Mouse (Mus musculus) urinary bladder, postnatal 36 days (tissue): ENCODE measurements around the gene C1qtnf3.
"Not testable (repeated sequence)": the region's sequence is repeated elsewhere in the genome, so short reads cannot be mapped to it uniquely, and the experiment has no call there.

Experiments
- DNase-seq, 2 experiments: peaks; one replicate each; pipeline ENCODE4 v3.0.0; 2022; ENCODE audit warnings: low spot score in 2 of 2, mixed read lengths in 1 of 2

The C1qtnf3 gene

DNA sequence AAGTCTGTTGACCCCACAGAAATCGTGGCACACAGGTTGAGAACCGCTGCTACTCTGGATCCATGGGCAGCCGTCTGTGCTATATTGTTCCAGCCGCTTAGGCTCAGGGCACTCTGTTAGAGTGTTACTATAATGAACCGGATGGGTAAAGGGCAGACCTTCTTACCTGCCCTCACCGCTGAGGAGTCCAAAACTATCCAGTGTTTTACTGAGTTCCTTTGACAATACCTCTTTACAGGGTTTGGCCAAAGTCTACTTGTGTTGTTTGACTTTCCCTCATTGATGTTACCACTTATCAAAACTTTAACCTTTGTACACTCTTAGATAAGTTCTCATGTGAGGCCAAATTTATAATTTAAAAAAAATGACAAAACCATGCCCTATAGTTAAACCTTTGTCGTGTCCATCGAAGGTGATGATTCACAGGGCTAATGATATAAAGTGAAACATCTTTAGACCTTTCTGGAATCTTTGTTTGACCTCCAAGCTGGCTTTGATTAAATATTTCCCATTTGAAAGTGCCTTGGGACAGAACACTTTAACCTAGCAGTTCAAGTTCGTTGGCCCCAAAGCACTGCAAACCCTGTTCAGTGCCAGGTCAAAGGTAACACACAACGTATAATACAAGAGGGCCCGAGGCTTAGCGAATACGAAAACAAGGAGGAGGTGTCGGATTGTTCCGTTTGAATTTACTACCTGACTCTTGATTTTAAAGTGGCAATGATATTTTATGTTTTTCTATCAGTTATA lies 7.3 kb downstream of the C1qtnf3 start:
- no peak for DNase-seq

DNA sequence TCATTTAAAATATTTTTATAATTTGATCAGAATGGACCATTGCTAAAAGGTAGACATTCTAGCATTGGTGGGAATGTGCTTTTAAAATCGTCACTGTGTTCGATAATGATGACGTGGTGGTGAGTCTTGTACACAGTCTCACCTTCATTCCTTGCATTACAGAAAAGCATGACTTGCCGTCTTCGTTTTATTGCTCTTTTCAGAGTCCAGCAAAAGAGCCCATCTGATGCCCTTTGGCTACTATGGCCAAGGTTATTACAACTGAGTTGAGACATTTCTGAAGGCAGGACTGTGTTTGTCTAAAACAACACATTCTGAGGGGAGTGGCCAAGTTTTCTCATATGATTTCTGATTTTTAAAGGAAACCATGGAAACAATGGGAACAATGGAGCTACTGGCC lies 8.1 kb downstream of the C1qtnf3 start:
- no peak for DNase-seq

GRCm38 (mm10) chr15:10962601-10963000 lies 10.5 kb downstream of the C1qtnf3 start:
- DNase-seq = no peak

DNA sequence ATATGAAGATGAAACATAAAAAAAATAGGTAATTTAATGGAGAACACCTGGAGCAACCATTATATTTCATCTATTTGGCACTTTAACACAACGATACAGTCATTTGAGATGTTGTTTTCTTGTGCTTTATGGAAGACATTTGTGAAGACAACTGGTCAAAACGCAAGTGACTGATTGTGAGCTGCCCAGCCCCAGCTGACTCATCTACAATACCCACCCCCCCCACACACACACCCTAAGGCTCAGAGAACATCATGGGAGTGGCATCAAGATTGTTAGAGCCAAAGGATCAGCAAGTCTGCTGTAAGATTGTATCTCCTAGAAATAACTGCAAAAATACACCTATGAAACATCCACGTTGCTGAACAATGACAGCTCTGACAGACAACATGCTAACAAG lies 17.3 kb downstream of the C1qtnf3 start:
- DNase-seq = no peak

DNA sequence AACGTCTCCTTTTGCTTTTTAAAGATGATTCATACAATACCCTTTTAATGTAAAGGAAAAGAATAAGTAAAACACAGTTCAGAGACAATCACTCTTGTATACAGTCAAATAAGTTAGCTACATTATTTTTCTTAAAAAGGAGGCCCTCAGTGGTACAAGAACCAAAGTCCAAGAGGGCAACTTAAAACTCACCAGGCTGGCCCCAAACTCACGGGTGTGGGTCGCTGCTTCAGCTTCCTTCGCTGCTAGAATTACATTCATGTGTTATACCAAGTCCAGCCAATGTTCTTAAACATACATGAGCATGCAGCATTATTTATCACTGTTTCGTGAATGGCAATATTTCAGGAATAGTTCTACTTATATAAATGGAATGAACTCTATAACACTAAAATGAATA lies 18.6 kb downstream of the C1qtnf3 start:
- no peak for DNase-seq

- DNase-seq = no peak
Measured at GRCm38 (mm10) chr15:10977151-10977550, 25.0 kb downstream of the C1qtnf3 start.

GRCm38 (mm10) chr15:10980712-10981111 lies 28.6 kb downstream of the C1qtnf3 start:
- no peak for DNase-seq

DNA sequence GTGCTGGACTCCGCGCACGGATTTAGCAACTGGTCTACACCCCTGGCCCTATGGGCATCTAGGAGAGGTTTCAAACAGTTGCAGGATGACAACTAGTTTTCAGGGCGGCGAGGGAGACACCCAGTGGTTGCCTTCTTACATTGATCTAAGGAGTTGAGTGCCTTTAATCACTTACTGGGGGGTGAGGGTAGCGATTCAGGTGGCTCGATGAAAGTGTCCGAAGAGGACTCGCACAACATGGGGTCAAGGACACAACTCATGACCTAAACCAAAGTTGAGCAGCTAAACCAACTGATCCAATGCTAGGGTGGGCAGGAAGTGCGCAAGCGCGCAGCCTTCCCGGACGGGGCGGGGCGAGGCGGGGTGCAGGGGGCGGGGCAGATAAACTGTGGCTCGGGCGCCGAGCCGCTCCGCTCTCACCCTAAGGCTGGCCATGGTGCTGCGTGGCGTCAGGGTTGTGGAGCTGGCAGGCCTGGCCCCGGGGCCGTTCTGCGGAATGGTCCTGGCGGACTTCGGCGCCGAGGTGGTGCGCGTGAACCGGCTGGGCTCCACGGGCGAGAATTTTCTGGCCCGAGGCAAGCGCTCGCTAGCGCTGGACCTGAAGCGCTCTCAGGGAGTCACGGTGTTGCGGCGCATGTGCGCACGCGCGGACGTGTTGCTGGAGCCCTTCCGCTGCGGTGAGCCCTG lies 29.4 kb downstream of the C1qtnf3 start, which contains the start of gene Amacr:
Amacr (plus strand) TSS at position 380 of the 687 bp plus-strand sequence.
- DNase-seq = peak; percentile 86 to 88

DNA sequence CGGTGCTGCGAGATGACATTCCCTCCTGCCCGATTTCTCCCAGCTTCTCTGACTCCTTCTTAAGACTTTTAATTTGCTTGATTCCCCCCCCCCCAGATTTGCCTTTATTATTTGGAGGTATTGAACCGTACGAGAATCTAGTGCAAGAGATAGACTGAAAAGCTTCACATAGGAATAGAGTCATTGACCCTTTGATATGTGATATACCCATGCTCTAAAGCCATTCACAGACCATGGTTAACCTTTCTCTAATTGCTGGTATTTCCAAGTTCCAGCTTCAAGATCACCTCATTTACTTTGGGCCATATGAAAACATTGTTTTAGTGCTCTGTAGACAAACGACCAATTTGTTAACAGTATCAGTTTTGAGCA lies 29.9 kb downstream of the C1qtnf3 start:
- no peak for DNase-seq

GRCm38 (mm10) chr15:10985756-10986155 lies 33.6 kb downstream of the C1qtnf3 start:
- no peak for DNase-seq

DNA sequence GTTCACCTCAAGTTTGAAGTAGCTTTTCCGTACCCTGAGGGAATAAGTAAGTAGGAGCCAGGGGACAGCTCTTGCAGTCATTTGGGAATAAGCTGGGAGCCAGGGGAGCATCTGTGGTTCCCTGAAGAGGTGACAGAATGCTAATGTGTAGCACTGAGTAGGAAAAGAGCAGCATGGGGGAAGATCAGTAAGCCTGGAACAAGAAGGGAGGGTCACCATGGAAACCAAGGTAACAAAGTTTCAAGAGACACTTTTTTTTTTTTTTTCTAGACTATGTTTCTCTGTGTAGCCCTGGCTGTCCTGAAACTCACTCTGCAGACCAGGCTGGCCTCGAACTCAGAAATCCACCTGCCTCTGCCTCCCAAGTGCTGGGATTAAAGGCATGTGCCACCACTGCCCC lies 34.3 kb downstream of the C1qtnf3 start:
- DNase-seq = not testable (repeated sequence)

DNA sequence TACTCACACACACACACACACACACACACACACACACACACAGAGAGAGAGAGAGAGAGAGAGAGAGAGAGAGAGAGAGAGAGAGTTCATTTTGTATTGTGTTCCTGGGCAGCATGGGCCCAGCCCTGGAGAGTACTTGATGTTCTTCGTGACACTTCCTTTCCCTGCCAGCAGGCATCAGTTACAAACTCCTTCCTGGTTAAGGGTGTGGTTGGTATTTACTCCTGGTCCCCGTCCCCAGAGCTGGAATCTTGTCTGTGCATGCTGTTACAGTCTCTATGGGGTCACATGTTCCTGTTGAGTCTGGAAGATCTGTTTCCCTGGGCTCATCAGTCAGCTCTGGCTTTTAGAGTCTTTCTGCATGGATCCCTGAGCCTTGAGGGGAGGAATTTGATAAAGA lies 38.3 kb downstream of the C1qtnf3 start:
- no peak for DNase-seq

- no peak for DNase-seq
Measured at GRCm38 (mm10) chr15:10991566-10991965, 39.4 kb downstream of the C1qtnf3 start.

- DNase-seq = no peak
Measured at GRCm38 (mm10) chr15:10999832-11000231, 47.7 kb downstream of the C1qtnf3 start.

GRCm38 (mm10) chr15:11000421-11000820 lies 48.3 kb downstream of the C1qtnf3 start, which contains the start of gene Slc45a2:
TSS of gene Slc45a2 (plus strand) at chr15:11000721.
- DNase-seq = no peak

- no peak for DNase-seq
Measured at GRCm38 (mm10) chr15:11003791-11004190, 51.7 kb downstream of the C1qtnf3 start.

DNA sequence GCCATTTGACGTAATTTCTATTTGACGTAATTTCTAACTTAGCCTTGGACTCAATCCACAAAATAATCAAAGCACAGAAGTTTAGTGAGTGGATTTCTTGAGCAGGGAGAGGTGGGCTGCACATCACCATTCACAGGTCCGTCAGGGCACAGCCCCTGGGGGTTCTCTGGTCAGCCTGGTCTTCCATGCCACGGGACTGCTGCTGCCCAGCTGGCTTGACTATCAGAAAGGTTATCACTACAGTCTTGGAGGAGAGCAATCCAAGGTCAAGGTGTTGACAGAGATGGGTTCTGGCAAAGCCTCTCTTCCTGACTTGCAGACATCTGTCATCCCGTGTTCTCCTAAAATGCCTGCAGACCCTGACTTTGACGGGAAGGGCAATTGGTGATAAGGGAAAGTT lies 52.5 kb downstream of the C1qtnf3 start:
- DNase-seq = no peak

DNA sequence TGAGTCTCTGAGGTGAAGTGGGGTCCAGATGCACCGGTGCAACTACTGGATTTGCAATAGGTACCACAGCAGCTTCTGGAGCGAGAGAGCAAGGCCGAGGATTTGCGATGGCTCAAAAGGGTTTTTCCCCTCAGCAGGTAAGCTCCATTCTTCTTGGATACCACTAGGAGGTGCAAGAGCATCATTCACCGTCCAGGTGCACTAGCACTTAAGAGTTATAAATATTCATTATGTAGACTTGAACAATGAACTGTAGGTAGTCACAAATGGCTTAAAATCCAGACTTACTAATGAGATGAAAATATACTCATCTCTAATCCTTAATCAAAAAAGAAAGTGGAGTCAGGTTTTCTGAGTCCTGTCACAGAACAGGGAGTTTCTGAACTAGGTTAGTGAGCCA lies 56.6 kb downstream of the C1qtnf3 start:
- DNase-seq = no peak

DNA sequence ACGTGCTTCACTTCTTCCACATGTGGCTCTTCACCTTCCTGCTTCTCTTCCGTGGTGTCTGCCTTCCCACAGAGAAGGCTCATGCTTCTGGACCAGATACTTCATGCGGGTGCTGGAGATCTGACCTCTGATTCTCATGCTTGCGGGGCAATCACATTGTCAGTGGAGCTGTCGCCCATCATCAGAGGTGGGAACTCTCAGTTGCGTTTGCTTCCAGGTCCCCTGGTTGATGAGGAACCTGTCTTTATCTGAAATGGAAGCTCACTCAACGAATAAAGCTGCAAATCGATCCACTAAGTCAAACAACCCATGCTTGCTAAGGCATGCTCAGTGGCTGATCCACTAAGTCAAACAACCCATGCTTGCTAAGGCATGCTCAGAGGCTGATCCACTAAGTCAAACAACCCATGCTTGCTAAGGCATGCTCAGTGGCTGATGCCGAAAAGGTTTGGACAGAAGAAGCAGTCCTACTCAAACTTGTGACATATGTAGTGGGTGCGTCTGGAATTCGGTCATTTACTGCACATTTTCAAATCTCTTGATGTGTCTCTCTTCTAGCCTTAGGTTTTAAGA lies 58.9 kb downstream of the C1qtnf3 start:
- DNase-seq = peak; percentile 10 to 36

- DNase-seq = no peak
Measured at GRCm38 (mm10) chr15:11014931-11015330, 62.8 kb downstream of the C1qtnf3 start.

- DNase-seq = no peak
Measured at GRCm38 (mm10) chr15:11026801-11027561, 74.8 kb downstream of the C1qtnf3 start.
